12 mouse cellular contexts compared by ENCODE assay signal in genomic region chr5:119625603-119626002, GRCm38 (mm10). TPM values are rescaled to one million over a fixed set of nuclear protein-coding genes. Genes with fewer than 3 reads are reported as not detected.
DNase-seq lines count a peak whose midpoint lies in the region; ATAC-seq and TF ChIP-seq lines count a peak whose summit lies in the region.
"Had no signal": no experiment of that assay in that cellular context is flagged by ENCODE, and none has a peak within 500 bp of the region (broad histone marks: within the 10 kb centered on the region; RNA-seq: fewer than 3 reads in every experiment).

No protein-coding gene starts in this region.

- peaks cover 15% of the 10 kb centered on the region for H3K4me1 ChIP-seq in lung, embryonic 14.5 days (ENCODE audit: insufficient read depth)
- H3K4me1 ChIP-seq in embryonic facial prominence, embryonic 15.5 days = peaks cover 20% of the 10 kb centered on the region

- H3K4me2 ChIP-seq in lung, embryonic 14.5 days = peak overlapping the region; percentile 41
- H3K4me2 ChIP-seq in embryonic facial prominence, embryonic 15.5 days (replicated peaks) = 0 out of 2 replicates have a peak overlapping the region, but pooled peaks have one; percentile 22

- intact Hi-C loops in gastrocnemius, adult 2 months (cut with DNase I) = no loop called here
- intact Hi-C loops in gastrocnemius, postnatal 36 days (cut with DNase I) = no loop called here

- ATAC-seq in lung, embryonic 14.5 days (ENCODE audit: insufficient read depth) = peak; percentile 56
- no peak for ATAC-seq in embryonic facial prominence, embryonic 15.5 days (ENCODE audit: insufficient number of reproducible peaks, low FRiP score, low TSS enrichment, low read depth)

- no peaks in the 10 kb centered on the region for H3K9me3 ChIP-seq in lung, embryonic 14.5 days (ENCODE audit: low read depth, low read length)
- no peaks in the 10 kb centered on the region for H3K9me3 ChIP-seq in embryonic facial prominence, embryonic 15.5 days (replicated peaks)

- peak; percentile 24 for DNase-seq in gastrocnemius, adult 2 months
- no peak for DNase-seq in gastrocnemius, postnatal 36 days
- DNase-seq in lung, embryonic 14.5 days = peak; percentile 84
- no peak for DNase-seq in lung, postnatal 36 days
- DNase-seq in adrenal gland, postnatal 10 days = peak; percentile 70
- no peak for DNase-seq in cerebellum, adult 8-10 months
- no peak for DNase-seq in left cerebral cortex, adult 18-20 months (ENCODE audit: low spot score in 2 of 2)
- DNase-seq: cerebellum, adult 2 months; kidney, adult 9 months; layer of hippocampus, postnatal 36 days had no signal

- peaks cover 15% of the 10 kb centered on the region; the same call in 1 of the 2 replicates for H3K27me3 ChIP-seq in lung, embryonic 14.5 days (ENCODE audit: insufficient read depth, low read length)
- peaks cover 32% of the 10 kb centered on the region for H3K27me3 ChIP-seq in embryonic facial prominence, embryonic 15.5 days

- H3K27ac ChIP-seq in gastrocnemius, adult 2 months = no peak overlapping the region
- peak overlapping the region; percentile 84; the same call in 1 of the 2 replicates for H3K27ac ChIP-seq in lung, embryonic 14.5 days (ENCODE audit: low read depth)
- H3K27ac ChIP-seq in embryonic facial prominence, embryonic 15.5 days (replicated peaks) = no peak overlapping the region

- no peaks in the 10 kb centered on the region for H3K36me3 ChIP-seq in lung, embryonic 14.5 days (ENCODE audit: insufficient read depth)
- H3K36me3 ChIP-seq in embryonic facial prominence, embryonic 15.5 days = no peaks in the 10 kb centered on the region

- no peak overlapping the region for H3K4me3 ChIP-seq in gastrocnemius, adult 2 months
- H3K4me3 ChIP-seq in lung, embryonic 14.5 days (ENCODE audit: low read depth, low read length) = no peak overlapping the region
- H3K4me3 ChIP-seq in embryonic facial prominence, embryonic 15.5 days (replicated peaks) = no peak overlapping the region
- H3K4me3 ChIP-seq: erythroblast, embryonic 14.5 days had no signal

- no peak overlapping the region; the same call in 1 of the 2 replicates for H3K9ac ChIP-seq in lung, embryonic 14.5 days
- H3K9ac ChIP-seq in embryonic facial prominence, embryonic 15.5 days = no peak overlapping the region

- no peak for TF ChIP-seq CTCF in gastrocnemius, adult 2 months (IDR thresholded peaks at IDR 0.05)
- TF ChIP-seq CTCF in lung, embryonic 14.5 days (IDR thresholded peaks at IDR 0.05; ENCODE audit: low read depth) = no peak

- 2% methylated on average over 13 of the region's 13 CpGs for WGBS in lung, embryonic 14.5 days
- 9% methylated on average over 13 of the region's 13 CpGs for WGBS in embryonic facial prominence, embryonic 15.5 days

RNA-seq across cellular contexts. Expression of gene Tbx3, which starts 44.9 kb away (rescaled TPM):
- total RNA-seq in gastrocnemius, adult 2 months (2021) = 1 to 10 TPM; 3.9 to 7.7 TPM
- 1 to 10 TPM; 2.6 to 4.4 TPM for total RNA-seq in gastrocnemius, postnatal 36 days (2021)
- polyA plus RNA-seq in lung, embryonic 14.5 days (2014; fragmentation: Nextera tagmentation; extraction: Ambion mirVana) = 82.1 and 84.8 TPM in 2 replicates
- 100 to 1,000 TPM; 136 to 142 TPM for total RNA-seq in adrenal gland, postnatal 10 days (2021)
- polyA plus RNA-seq in embryonic facial prominence, embryonic 15.5 days (2015; fragmentation: Nextera tagmentation; extraction: Ambion mirVana) = 38.8 and 42.1 TPM in 2 replicates
- total RNA-seq in left cerebral cortex, adult 18-20 months (2021) = 1 to 10 TPM; 4.5 to 5.5 TPM
- polyA plus RNA-seq: erythroblast, embryonic 14.5 days had no signal

Comparison
In these comparisons a context has a peak if more than half of its experiments do, and no peak if none do; other contexts are left out.
1. DNase-seq: peak in gastrocnemius, adult 2 months (single experiment), lung, embryonic 14.5 days (single experiment) and adrenal gland, postnatal 10 days (single experiment); none in gastrocnemius, postnatal 36 days (0 of 2), lung, postnatal 36 days (single experiment), cerebellum, adult 8-10 months (single experiment) and left cerebral cortex, adult 18-20 months (0 of 2).
2. RNA of gene Tbx3, which starts 44.9 kb away (total RNA-seq): 136 to 142 TPM in adrenal gland, postnatal 10 days; 3.9 to 7.7 TPM in gastrocnemius, adult 2 months, 4.5 to 5.5 TPM in left cerebral cortex, adult 18-20 months and 2.6 to 4.4 TPM in gastrocnemius, postnatal 36 days; every median in the first group is over 10 times any median in the second.